21 mouse cellular contexts compared by ENCODE assay signal in the genomic region with DNA sequence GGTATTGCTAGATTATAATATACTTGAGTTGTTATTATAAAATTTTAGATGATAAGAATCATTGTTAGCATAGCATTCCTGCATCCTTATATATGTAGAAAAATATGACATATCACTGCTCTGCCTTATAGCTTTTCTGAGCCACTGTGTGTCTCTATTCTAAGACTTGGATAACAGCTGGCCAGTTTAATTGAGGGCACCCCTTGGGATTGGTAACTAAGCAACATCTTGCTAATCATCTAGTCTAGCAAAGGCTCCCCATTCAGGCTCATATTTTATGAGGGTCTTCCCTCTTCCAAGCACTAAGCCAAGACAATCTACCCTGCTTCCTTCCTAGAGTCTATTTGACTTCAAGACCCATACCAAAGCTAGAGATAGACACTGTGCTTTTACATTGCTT. TPM values are rescaled to one million over a fixed set of nuclear protein-coding genes. Genes with fewer than 3 reads are reported as not detected.
DNase-seq lines count a peak whose midpoint lies in the region; ATAC-seq lines count a peak whose summit lies in the region.
"Had no signal": no experiment of that assay in that cellular context is flagged by ENCODE, and none has a peak within 500 bp of the region (broad histone marks: within the 10 kb centered on the region; RNA-seq: fewer than 3 reads in every experiment).

No protein-coding gene starts in this region.

- no peaks in the 10 kb centered on the region for H3K9me3 ChIP-seq in forebrain, embryonic 13.5 days (replicated peaks)
- H3K9me3 ChIP-seq in forebrain, embryonic 15.5 days: no peaks in the 10 kb centered on the region
- H3K9me3 ChIP-seq in hindbrain, embryonic 14.5 days (ENCODE audit: control insufficient read depth, low read length): no peaks in the 10 kb centered on the region
- no peaks in the 10 kb centered on the region for H3K9me3 ChIP-seq in midbrain, embryonic 15.5 days
- no peaks in the 10 kb centered on the region for H3K9me3 ChIP-seq in limb, embryonic 10.5 days (replicated peaks)
- H3K9me3 ChIP-seq: embryonic facial prominence, embryonic 12.5 days; heart, embryonic 13.5 days had no signal

- H3K27me3 ChIP-seq in forebrain, embryonic 13.5 days: no peaks in the 10 kb centered on the region
- H3K27me3 ChIP-seq in forebrain, embryonic 15.5 days: no peaks in the 10 kb centered on the region
- no peaks in the 10 kb centered on the region for H3K27me3 ChIP-seq in hindbrain, embryonic 14.5 days (ENCODE audit: control insufficient read depth, insufficient read depth, low read length)
- no peaks in the 10 kb centered on the region for H3K27me3 ChIP-seq in midbrain, embryonic 15.5 days (replicated peaks)
- no peaks in the 10 kb centered on the region for H3K27me3 ChIP-seq in limb, embryonic 10.5 days (ENCODE audit: low read depth, poor library complexity, severe bottlenecking)
- H3K27me3 ChIP-seq: embryonic facial prominence, embryonic 12.5 days; heart, embryonic 13.5 days had no signal

- no peaks in the 10 kb centered on the region for H3K36me3 ChIP-seq in forebrain, embryonic 13.5 days (ENCODE audit: poor library complexity, severe bottlenecking)
- no peaks in the 10 kb centered on the region for H3K36me3 ChIP-seq in forebrain, embryonic 15.5 days
- no peaks in the 10 kb centered on the region for H3K36me3 ChIP-seq in hindbrain, embryonic 14.5 days (replicated peaks; ENCODE audit: control insufficient read depth, insufficient read depth)
- H3K36me3 ChIP-seq in midbrain, embryonic 15.5 days (replicated peaks): no peaks in the 10 kb centered on the region
- no peaks in the 10 kb centered on the region for H3K36me3 ChIP-seq in limb, embryonic 10.5 days
- H3K36me3 ChIP-seq: embryonic facial prominence, embryonic 12.5 days; heart, embryonic 13.5 days had no signal

- H3K4me2 ChIP-seq in forebrain, embryonic 13.5 days: no peak overlapping the region
- H3K4me2 ChIP-seq in forebrain, embryonic 15.5 days (replicated peaks): no peak overlapping the region
- H3K4me2 ChIP-seq in hindbrain, embryonic 14.5 days (replicated peaks): no peak overlapping the region
- H3K4me2 ChIP-seq in midbrain, embryonic 15.5 days: no peak overlapping the region
- H3K4me2 ChIP-seq: embryonic facial prominence, embryonic 12.5 days; heart, embryonic 13.5 days had no signal

- no peak overlapping the region for H3K4me3 ChIP-seq in forebrain, embryonic 13.5 days
- no peak overlapping the region for H3K4me3 ChIP-seq in forebrain, embryonic 15.5 days
- H3K4me3 ChIP-seq in hindbrain, embryonic 14.5 days (replicated peaks; ENCODE audit: low read length): no peak overlapping the region
- no peak overlapping the region for H3K4me3 ChIP-seq in midbrain, embryonic 15.5 days
- H3K4me3 ChIP-seq in limb, embryonic 10.5 days: no peak overlapping the region
- H3K4me3 ChIP-seq: embryonic facial prominence, embryonic 12.5 days; heart, embryonic 13.5 days had no signal

- no peak overlapping the region for H3K27ac ChIP-seq in forebrain, embryonic 13.5 days
- no peak overlapping the region for H3K27ac ChIP-seq in forebrain, embryonic 15.5 days (replicated peaks)
- peak overlapping the region; percentile 40; the same call in 1 of the 2 replicates for H3K27ac ChIP-seq in hindbrain, embryonic 14.5 days
- H3K27ac ChIP-seq in midbrain, embryonic 15.5 days: 0 out of 2 replicates have a peak overlapping the region, but pooled peaks have one; percentile 42
- no peak overlapping the region for H3K27ac ChIP-seq in limb, embryonic 10.5 days
- H3K27ac ChIP-seq: embryonic facial prominence, embryonic 12.5 days; heart, embryonic 13.5 days had no signal

- peak; percentile 28; the same call in 1 of the 2 replicates for ATAC-seq in forebrain, embryonic 13.5 days
- no peak for ATAC-seq in forebrain, embryonic 15.5 days (replicated peaks)
- peak; percentile 74 for ATAC-seq in hindbrain, embryonic 14.5 days (ENCODE audit: low FRiP score)
- ATAC-seq in midbrain, embryonic 15.5 days (replicated peaks): peak; percentile 76

- DNase-seq in hindbrain, embryonic 14.5 days (ENCODE audit: low spot score): peak; percentile 77
- DNase-seq in retina, postnatal 1 day: peak; percentile 41
- no peak for DNase-seq in limb, embryonic 10.5 days (ENCODE audit: low spot score)
- DNase-seq in heart, adult 8-10 months (ENCODE audit: low spot score): no peak
- DNase-seq in testis, postnatal 10 days (ENCODE audit: low spot score): no peak
- DNase-seq: adrenal gland, postnatal 10 days; cerebellum, adult 11-12 months; cerebellum, postnatal 36 days; heart, postnatal 36 days; layer of hippocampus, postnatal 36 days; lung, adult 2 months; lung, postnatal 36 days; right cerebral cortex, postnatal 14 days; thymus, adult 18-20 months had no signal

- no peak overlapping the region for H3K9ac ChIP-seq in forebrain, embryonic 13.5 days
- H3K9ac ChIP-seq in forebrain, embryonic 15.5 days (replicated peaks): no peak overlapping the region
- no peak overlapping the region for H3K9ac ChIP-seq in hindbrain, embryonic 14.5 days
- H3K9ac ChIP-seq in midbrain, embryonic 15.5 days: no peak overlapping the region
- H3K9ac ChIP-seq: embryonic facial prominence, embryonic 12.5 days; heart, embryonic 13.5 days had no signal

- H3K4me1 ChIP-seq in forebrain, embryonic 13.5 days: no peaks in the 10 kb centered on the region
- no peaks in the 10 kb centered on the region for H3K4me1 ChIP-seq in forebrain, embryonic 15.5 days
- peaks cover 16% of the 10 kb centered on the region; the same call in 1 of the 2 replicates for H3K4me1 ChIP-seq in hindbrain, embryonic 14.5 days (replicated peaks; ENCODE audit: control insufficient read depth, insufficient read depth, low read length)
- H3K4me1 ChIP-seq in midbrain, embryonic 15.5 days: 0 out of 2 replicates have a peak, but pooled peaks cover 6% of the 10 kb centered on the region
- 0 out of 2 replicates have a peak, but pooled peaks cover 3% of the 10 kb centered on the region for H3K4me1 ChIP-seq in limb, embryonic 10.5 days
- H3K4me1 ChIP-seq: embryonic facial prominence, embryonic 12.5 days had no signal

RNA-seq across cellular contexts. Expression of gene Agr2, which starts 1.4 kb away (rescaled TPM):
- polyA plus RNA-seq in forebrain, embryonic 13.5 days (2015; fragmentation: Nextera tagmentation; extraction: Ambion mirVana): 1.5 TPM in 1 of 2 replicates, not detected in the other
- polyA plus RNA-seq in forebrain, embryonic 15.5 days (2015; fragmentation: Nextera tagmentation; extraction: Ambion mirVana): not detected in 2 replicates
- not detected in 2 replicates for polyA plus RNA-seq in hindbrain, embryonic 14.5 days (2014; fragmentation: Nextera tagmentation; extraction: Ambion mirVana)
- 2.0 TPM in 1 of 2 replicates, not detected in the other for polyA plus RNA-seq in midbrain, embryonic 15.5 days (2015; fragmentation: Nextera tagmentation; extraction: Ambion mirVana)
- not detected in 2 replicates for polyA plus RNA-seq in limb, embryonic 10.5 days (2016; fragmentation: Nextera tagmentation; extraction: Ambion mirVana)
- total RNA-seq in heart, adult 8-10 months (2022): under 1 TPM in 1 of 4 experiments, not detected in 3; 0.60 TPM
- total RNA-seq: adrenal gland, postnatal 10 days; heart, postnatal 36 days; layer of hippocampus, postnatal 36 days; left cerebral cortex, postnatal 36 days; liver, adult 2 months had no signal

RNA-seq across cellular contexts. Expression of gene Tspan13, which starts 48.2 kb away (rescaled TPM):
- polyA plus RNA-seq in forebrain, embryonic 13.5 days (2015; fragmentation: Nextera tagmentation; extraction: Ambion mirVana): 272 and 274 TPM in 2 replicates
- 308 and 312 TPM in 2 replicates for polyA plus RNA-seq in forebrain, embryonic 15.5 days (2015; fragmentation: Nextera tagmentation; extraction: Ambion mirVana)
- 348 and 382 TPM in 2 replicates for polyA plus RNA-seq in hindbrain, embryonic 14.5 days (2014; fragmentation: Nextera tagmentation; extraction: Ambion mirVana)
- polyA plus RNA-seq in midbrain, embryonic 15.5 days (2015; fragmentation: Nextera tagmentation; extraction: Ambion mirVana): 391 and 416 TPM in 2 replicates
- 47.2 and 57.7 TPM in 2 replicates for polyA plus RNA-seq in limb, embryonic 10.5 days (2016; fragmentation: Nextera tagmentation; extraction: Ambion mirVana)
- total RNA-seq in heart, adult 8-10 months (2022): 10 to 100 TPM; 34.4 to 50.7 (median 42.6) TPM

Comparison
In these comparisons a context has a peak if more than half of its experiments do, and no peak if none do; other contexts are left out.
1. H3K27ac ChIP-seq: peak in hindbrain, embryonic 14.5 days (single experiment) and midbrain, embryonic 15.5 days (single experiment); none in forebrain, embryonic 13.5 days (single experiment), forebrain, embryonic 15.5 days (single experiment) and limb, embryonic 10.5 days (single experiment).
2. DNase-seq: peak in hindbrain, embryonic 14.5 days (single experiment) and retina, postnatal 1 day (single experiment); none in limb, embryonic 10.5 days (single experiment), heart, adult 8-10 months (single experiment) and testis, postnatal 10 days (single experiment).